Comparison of ENCODE assay signal across 8 mouse cellular contexts in the genomic region with DNA sequence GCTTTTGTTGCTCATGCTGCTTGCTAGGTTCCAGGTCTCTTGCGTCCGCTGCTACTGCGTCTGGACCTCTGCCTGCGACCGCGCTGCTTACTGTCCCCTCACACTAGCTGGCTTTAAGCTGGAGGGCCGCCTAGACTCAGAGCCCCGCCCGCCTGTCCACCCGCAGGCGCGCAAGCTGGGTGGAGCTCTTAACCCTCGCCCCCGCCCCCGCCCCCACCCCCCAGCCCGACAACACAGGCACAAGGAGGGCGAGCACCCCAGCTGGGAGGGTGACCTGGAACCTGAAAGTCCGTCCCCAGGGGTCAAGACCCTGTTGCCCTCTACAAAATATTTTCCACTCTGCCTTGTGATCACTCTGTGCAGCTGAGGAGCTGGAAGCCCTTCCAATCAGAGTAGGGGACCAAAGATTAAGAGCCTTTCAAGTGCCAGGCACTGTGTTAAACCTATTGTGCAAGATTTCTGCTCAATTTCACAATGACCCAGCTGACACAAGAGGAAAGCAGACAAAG. TPM values are rescaled to one million over a fixed set of nuclear protein-coding genes. Genes with fewer than 3 reads are reported as not detected.
A peak's percentile ranks its signal among the peaks of the same experiment; 100 is the strongest.
DNase-seq lines count a peak whose midpoint lies in the region; ATAC-seq lines count a peak whose summit lies in the region.

A gene (minus strand): TSS at position 106 of the 509 bp plus-strand sequence.

- no peak for ATAC-seq in forebrain, embryonic 14.5 days

- no peaks in the 10 kb centered on the region for H3K9me3 ChIP-seq in forebrain, embryonic 14.5 days (replicated peaks; ENCODE audit: control insufficient read depth, low read length)

- WGBS in forebrain, embryonic 14.5 days: 22% methylated on average over 18 of the region's 18 CpGs

- peak within 1 kb of the TSS; percentile 16; the same call in 1 of the 2 replicates for H3K4me3 ChIP-seq in forebrain, embryonic 14.5 days (ENCODE audit: low read depth, low read length)

- intact Hi-C loops in heart, postnatal 36 days (cut with DNase I): no loop called here

- H3K36me3 ChIP-seq in forebrain, embryonic 14.5 days (ENCODE audit: control insufficient read depth, insufficient read depth, low read length): no peaks in the 10 kb centered on the region

- H3K4me2 ChIP-seq in forebrain, embryonic 14.5 days (ENCODE audit: low read length): peak within 1 kb of the TSS; percentile 43

- no peak within 1 kb of the TSS for H3K27ac ChIP-seq in forebrain, embryonic 14.5 days (ENCODE audit: low read depth, low read length)

- H3K4me1 ChIP-seq in forebrain, embryonic 14.5 days (ENCODE audit: control insufficient read depth, insufficient read depth, low read length): no peaks in the 10 kb centered on the region

- peak within 1 kb of the TSS; percentile 32; the same call in 1 of the 2 replicates for H3K9ac ChIP-seq in forebrain, embryonic 14.5 days (ENCODE audit: low read length)

- no peaks in the 10 kb centered on the region for H3K27me3 ChIP-seq in forebrain, embryonic 14.5 days (replicated peaks; ENCODE audit: control insufficient read depth, insufficient read depth, low read length)

- DNase-seq in right cerebral cortex, adult 18-20 months: peak; percentile 5
- DNase-seq in right cerebral cortex, postnatal 36 days (ENCODE audit: low spot score in 2 of 2): no peak
- DNase-seq in forebrain, embryonic 14.5 days (ENCODE audit: low spot score): peak; percentile 5
- peak; percentile 48 to 61 for DNase-seq in heart, postnatal 36 days
- peak in 1 of 2 experiments; percentile 2 for DNase-seq in layer of hippocampus, postnatal 25 days (ENCODE audit: extremely low spot score in 1 of 2, low spot score in 1 of 2)
- peak; percentile 55 for DNase-seq in lung, postnatal 14 days
- peak; percentile 48 for DNase-seq in skeletal muscle tissue, adult 2 months (ENCODE audit: low read depth, low spot score)
- no peak for DNase-seq in natural killer cell, adult 2 months (ENCODE audit: low spot score in 2 of 2)

RNA-seq across cellular contexts. Expression of the gene that starts here (rescaled TPM):
- 2.6 and 3.0 TPM in 2 replicates for polyA plus RNA-seq in forebrain, embryonic 14.5 days (2014; fragmentation: Nextera tagmentation; extraction: Ambion mirVana)
- total RNA-seq in heart, postnatal 36 days (2021): 10 to 100 TPM; 28.1 to 39.0 TPM
- 10 to 100 TPM; 14.9 to 18.9 TPM for total RNA-seq in layer of hippocampus, postnatal 25 days (2021)

Comparison
In these comparisons a context has a peak if more than half of its experiments do, and no peak if none do; other contexts are left out.
1. DNase-seq: peak in right cerebral cortex, adult 18-20 months (single experiment), forebrain, embryonic 14.5 days (single experiment), heart, postnatal 36 days (2 of 2), lung, postnatal 14 days (single experiment) and skeletal muscle tissue, adult 2 months (single experiment); none in right cerebral cortex, postnatal 36 days (0 of 2) and natural killer cell, adult 2 months (0 of 2).